In genomic region chr4:133106691-133107090, GRCm38 (mm10) we compare ENCODE assay signal across 14 mouse cellular contexts.
"Had no signal": no experiment of that assay in that cellular context is flagged by ENCODE, and none has a peak within 500 bp of the region (broad histone marks: within the 10 kb centered on the region; RNA-seq: fewer than 3 reads in every experiment).

No protein-coding gene starts in this region.

- H3K36me3 ChIP-seq: liver, embryonic 13.5 days; midbrain, embryonic 10.5 days; midbrain, embryonic 13.5 days had no signal

- DNase-seq: kidney, postnatal 10 days; kidney, postnatal 36 days; layer of hippocampus, postnatal 36 days; liver, embryonic 13.5 days; lung, adult 2 months; lung, postnatal 36 days; thymus, adult 18-20 months; thymus, postnatal 4 days had no signal

- H3K9me3 ChIP-seq: kidney, embryonic 15.5 days; liver, embryonic 13.5 days; megakaryocyte, embryonic 14.5 days; midbrain, embryonic 10.5 days; midbrain, embryonic 13.5 days had no signal

- H3K27me3 ChIP-seq: kidney, embryonic 15.5 days; liver, embryonic 13.5 days; midbrain, embryonic 13.5 days had no signal

- H3K4me2 ChIP-seq: kidney, embryonic 15.5 days; liver, embryonic 13.5 days; midbrain, embryonic 13.5 days had no signal

- H3K27ac ChIP-seq: kidney, embryonic 15.5 days; left cerebral cortex, adult 2 months; liver, embryonic 13.5 days; midbrain, embryonic 10.5 days; midbrain, embryonic 13.5 days had no signal

- H3K4me3 ChIP-seq: kidney, embryonic 15.5 days; left cerebral cortex, adult 2 months; liver, embryonic 13.5 days; megakaryocyte, embryonic 14.5 days; midbrain, embryonic 10.5 days; midbrain, embryonic 13.5 days had no signal

- H3K9ac ChIP-seq: kidney, embryonic 15.5 days; liver, embryonic 13.5 days; midbrain, embryonic 13.5 days had no signal

- ATAC-seq: midbrain, embryonic 13.5 days; midbrain, embryonic 16.5 days had no signal
